Mouse (Mus musculus) brain, embryonic 14.5 days (tissue): ENCODE data around the gene Krt222.

Source experiments
- CTCF ChIP-seq: fragments of 200-500 bp; IDR thresholded peaks from 2 replicates; pipeline ENCODE4 v1.5.1; 2012; ENCODE audit warnings: inconsistent platforms, mild to moderate bottlenecking, moderate library complexity, borderline replicate concordance; ENCODE audit not compliant: insufficient read depth, insufficient read length; ENCODE audit errors: extremely low read depth
- POLR2A ChIP-seq: fragments of 200-500 bp; IDR thresholded peaks from 2 replicates; pipeline ENCODE4 v1.6.1; 2012; ENCODE audit warnings: mild to moderate bottlenecking, inconsistent platforms, borderline replicate concordance; ENCODE audit not compliant: poor library complexity, insufficient read depth, insufficient read length, severe bottlenecking; ENCODE audit errors: extremely low read depth

GRCm38 (mm10) chr11:99186836-99187235, 57.0 kb downstream of the Krt222 start:
- TF ChIP-seq CTCF (no peak), POLR2A (no peak)
